Mouse (Mus musculus) embryonic facial prominence, embryonic 13.5 days (tissue): ENCODE results near the gene Slc8a1. TPM values are rescaled to one million over a fixed set of nuclear protein-coding genes. Genes with fewer than 3 reads are reported as not detected.

ENCODE experiments used
- ATAC-seq: fragments of 200-750 bp; cut with Nextera tagmentation; 2 replicates; pipeline ENCODE4 v1.8.0; 2017; ENCODE audit warnings: low read depth; ENCODE audit not compliant: insufficient number of reproducible peaks, insufficient read depth, low FRiP score, low TSS enrichment
- H3K27ac ChIP-seq: fragments of 300-500 bp; sonication (generic); 2 replicates; pipeline ENCODE4 v1.5.1; 2015; ENCODE audit warnings: moderate library complexity, mild to moderate bottlenecking, inconsistent platforms
- H3K27me3 ChIP-seq: fragments of 300-500 bp; sonication (generic); 2 replicates; pipeline ENCODE4 v1.6.1; 2015; ENCODE audit warnings: mild to moderate bottlenecking, inconsistent platforms
- H3K36me3 ChIP-seq: fragments of 300-500 bp; sonication (generic); 2 replicates; pipeline ENCODE4 v1.6.1; 2015; ENCODE audit warnings: mild to moderate bottlenecking, inconsistent platforms
- H3K4me1 ChIP-seq: fragments of 300-500 bp; sonication (generic); 2 replicates; pipeline ENCODE4 v1.6.1; 2015; ENCODE audit warnings: inconsistent platforms
- H3K4me2 ChIP-seq: fragments of 300-500 bp; sonication (generic); 2 replicates; pipeline ENCODE4 v1.6.1; 2015; ENCODE audit warnings: moderate library complexity, mild to moderate bottlenecking, inconsistent platforms
- H3K4me3 ChIP-seq: fragments of 300-500 bp; sonication (generic); 2 replicates; pipeline ENCODE4 v1.5.1; 2015; ENCODE audit warnings: mild to moderate bottlenecking, inconsistent platforms
- H3K9ac ChIP-seq: fragments of 300-500 bp; sonication (generic); 2 replicates; pipeline ENCODE4 v1.6.1; 2015; ENCODE audit warnings: mild to moderate bottlenecking, inconsistent platforms
- H3K9me3 ChIP-seq: fragments of 300-500 bp; sonication (generic); 2 replicates; pipeline ENCODE4 v1.6.1; 2016; ENCODE audit warnings: inconsistent platforms
- WGBS: fragments of 180-500 bp; shearing (Covaris S2); methylation state at CpG from one replicate; pipeline ENCODE4 v1.1.7; 2015; ENCODE audit warnings: mixed read lengths; 5-methylcytosine and 5-hydroxymethylcytosine counted together
- polyA plus RNA-seq: library from polyadenylated mRNA; unstranded; fragments of >200 nt; fragmentation: Nextera tagmentation; extraction: Ambion mirVana; gene quantifications from 2 replicates; pipeline ENCODE4 v1.2.1, GENCODE M21; 2015

Gene Slc8a1
- polyA plus RNA-seq, 1 experiment from 2014 or later = 5.0 TPM

- ATAC-seq = no peak
- 1% methylated on average over 2 of the region's 2 CpGs for WGBS
- H3K27me3 ChIP-seq = peaks cover 30% of the 10 kb centered on the region
- peak overlapping the region; percentile 93; the same call in 1 of the 2 replicates for H3K27ac ChIP-seq
- peak overlapping the region; percentile 75 for H3K4me3 ChIP-seq
- H3K4me2 ChIP-seq = peak overlapping the region; percentile 85
- peak overlapping the region; percentile 86 for H3K9ac ChIP-seq
- peaks cover 15% of the 10 kb centered on the region; the same call in 1 of the 2 replicates for H3K4me1 ChIP-seq
- H3K36me3 ChIP-seq = no peaks in the 10 kb centered on the region
- H3K9me3 ChIP-seq = no peaks in the 10 kb centered on the region
Measured at GRCm38 (mm10) chr17:81668466-81668865, 69.7 kb downstream of the Slc8a1 start.

GRCm38 (mm10) chr17:81667935-81668334 lies 70.2 kb downstream of the Slc8a1 start:
- Histone ChIP-seq H3K4me3 (peak overlapping the region; percentile 75; the same call in 1 of the 2 replicates), H3K4me2 (peak overlapping the region; percentile 85), H3K27me3 (peaks cover 25% of the 10 kb centered on the region), H3K27ac (no peak overlapping the region), H3K9ac (0 out of 2 replicates have a peak overlapping the region, but pooled peaks have one; percentile 86), H3K9me3 (no peaks in the 10 kb centered on the region), H3K36me3 (no peaks in the 10 kb centered on the region), H3K4me1 (peaks cover 15% of the 10 kb centered on the region; the same call in 1 of the 2 replicates)
- WGBS = 74% methylated on average over 2 of the region's 2 CpGs
- no peak for ATAC-seq

GRCm38 (mm10) chr17:81666551-81666950 lies 71.6 kb downstream of the Slc8a1 start:
- peaks cover 15% of the 10 kb centered on the region; the same call in 1 of the 2 replicates for H3K4me1 ChIP-seq
- H3K27ac ChIP-seq = no peak overlapping the region
- WGBS = 48% methylated on average over 2 of the region's 2 CpGs
- peaks cover 11% of the 10 kb centered on the region for H3K27me3 ChIP-seq
- no peak for ATAC-seq
- no peaks in the 10 kb centered on the region for H3K9me3 ChIP-seq
- no peaks in the 10 kb centered on the region for H3K36me3 ChIP-seq
- no peak overlapping the region for H3K9ac ChIP-seq
- no peak overlapping the region for H3K4me3 ChIP-seq
- H3K4me2 ChIP-seq = no peak overlapping the region

- no peak for ATAC-seq
- no peaks in the 10 kb centered on the region for H3K36me3 ChIP-seq
- WGBS = 87% methylated on average over 4 of the region's 4 CpGs
Measured at GRCm38 (mm10) chr17:81664916-81665315, 73.3 kb downstream of the Slc8a1 start.

GRCm38 (mm10) chr17:81657828-81658227 lies 80.3 kb downstream of the Slc8a1 start:
- Histone ChIP-seq H3K9me3 (no peaks in the 10 kb centered on the region), H3K9ac (no peak overlapping the region)
- 84% methylated on average over 1 of the region's 1 CpGs for WGBS

More at GRCm38 (mm10) chr17:81664916-81665315, 73.3 kb downstream of the Slc8a1 start:
- Histone ChIP-seq H3K9ac (no peak overlapping the region), H3K27ac (no peak overlapping the region), H3K9me3 (no peaks in the 10 kb centered on the region), H3K27me3 (no peaks in the 10 kb centered on the region), H3K4me3 (no peak overlapping the region), H3K4me2 (no peak overlapping the region), H3K4me1 (peaks cover 15% of the 10 kb centered on the region; the same call in 1 of the 2 replicates)

GRCm38 (mm10) chr17:81654548-81654947 lies 83.6 kb downstream of the Slc8a1 start:
- H3K4me3 ChIP-seq = no peak overlapping the region
- no peak overlapping the region for H3K9ac ChIP-seq
- no peaks in the 10 kb centered on the region for H3K9me3 ChIP-seq
- no peak overlapping the region for H3K4me2 ChIP-seq
- H3K27me3 ChIP-seq = no peaks in the 10 kb centered on the region
- WGBS = 82% methylated on average over 2 of the region's 2 CpGs
- H3K27ac ChIP-seq = no peak overlapping the region
- no peak for ATAC-seq
- H3K4me1 ChIP-seq = no peaks in the 10 kb centered on the region
- H3K36me3 ChIP-seq = no peaks in the 10 kb centered on the region

More at GRCm38 (mm10) chr17:81657828-81658227, 80.3 kb downstream of the Slc8a1 start:
- no peaks in the 10 kb centered on the region for H3K4me1 ChIP-seq
- H3K27ac ChIP-seq = no peak overlapping the region
- H3K27me3 ChIP-seq = no peaks in the 10 kb centered on the region
- ATAC-seq = no peak
- H3K4me2 ChIP-seq = no peak overlapping the region
- no peak overlapping the region for H3K4me3 ChIP-seq
- H3K36me3 ChIP-seq = no peaks in the 10 kb centered on the region

- no peak overlapping the region for H3K4me3 ChIP-seq
- no peak overlapping the region for H3K9ac ChIP-seq
- no peaks in the 10 kb centered on the region for H3K27me3 ChIP-seq
- H3K27ac ChIP-seq = no peak overlapping the region
- H3K4me1 ChIP-seq = no peaks in the 10 kb centered on the region
- H3K36me3 ChIP-seq = peaks cover 13% of the 10 kb centered on the region; the same call in 1 of the 2 replicates
- no peak for ATAC-seq
- no peaks in the 10 kb centered on the region for H3K9me3 ChIP-seq
- no peak overlapping the region for H3K4me2 ChIP-seq
- 41% methylated on average over 1 of the region's 1 CpGs for WGBS
Measured at GRCm38 (mm10) chr17:81652958-81653357, 85.2 kb downstream of the Slc8a1 start.

- no peaks in the 10 kb centered on the region for H3K9me3 ChIP-seq
- no peak overlapping the region for H3K4me3 ChIP-seq
- no peak overlapping the region for H3K9ac ChIP-seq
- 69% methylated on average over 2 of the region's 2 CpGs for WGBS
- no peaks in the 10 kb centered on the region for H3K27me3 ChIP-seq
- no peak for ATAC-seq
- H3K4me2 ChIP-seq = no peak overlapping the region
- H3K36me3 ChIP-seq = no peaks in the 10 kb centered on the region
- no peak overlapping the region for H3K27ac ChIP-seq
- H3K4me1 ChIP-seq = peaks cover 5% of the 10 kb centered on the region
Measured at GRCm38 (mm10) chr17:81636822-81637221, 101.4 kb downstream of the Slc8a1 start.

GRCm38 (mm10) chr17:81630471-81630870 lies 107.7 kb downstream of the Slc8a1 start:
- Histone ChIP-seq H3K4me1 (no peaks in the 10 kb centered on the region), H3K27ac (no peak overlapping the region), H3K4me3 (no peak overlapping the region), H3K9me3 (no peaks in the 10 kb centered on the region), H3K9ac (no peak overlapping the region), H3K4me2 (no peak overlapping the region), H3K27me3 (no peaks in the 10 kb centered on the region), H3K36me3 (no peaks in the 10 kb centered on the region)
- 82% methylated on average over 2 of the region's 2 CpGs for WGBS
- ATAC-seq = no peak

- Histone ChIP-seq H3K9ac (no peak overlapping the region), H3K4me1 (0 out of 2 replicates have a peak, but pooled peaks cover 3% of the 10 kb centered on the region), H3K9me3 (no peaks in the 10 kb centered on the region), H3K36me3 (no peaks in the 10 kb centered on the region), H3K4me2 (no peak overlapping the region), H3K27ac (no peak overlapping the region), H3K27me3 (no peaks in the 10 kb centered on the region), H3K4me3 (no peak overlapping the region)
- ATAC-seq = no peak
- WGBS = 79% methylated on average over 2 of the region's 2 CpGs
Measured at GRCm38 (mm10) chr17:81621188-81621644, 117.0 kb downstream of the Slc8a1 start.

GRCm38 (mm10) chr17:81618461-81618860 lies 119.7 kb downstream of the Slc8a1 start:
- H3K4me2 ChIP-seq = no peak overlapping the region
- no peak overlapping the region for H3K27ac ChIP-seq
- H3K4me1 ChIP-seq = 0 out of 2 replicates have a peak, but pooled peaks cover 3% of the 10 kb centered on the region
- no peaks in the 10 kb centered on the region for H3K27me3 ChIP-seq
- 78% methylated on average over 5 of the region's 5 CpGs for WGBS
- no peaks in the 10 kb centered on the region for H3K9me3 ChIP-seq
- ATAC-seq = no peak
- no peak overlapping the region for H3K9ac ChIP-seq
- H3K4me3 ChIP-seq = no peak overlapping the region
- H3K36me3 ChIP-seq = no peaks in the 10 kb centered on the region

- 83% methylated on average over 4 of the region's 4 CpGs for WGBS
- H3K9me3 ChIP-seq = no peaks in the 10 kb centered on the region
- no peaks in the 10 kb centered on the region for H3K27me3 ChIP-seq
- no peaks in the 10 kb centered on the region for H3K36me3 ChIP-seq
- no peak for ATAC-seq
- H3K4me1 ChIP-seq = 0 out of 2 replicates have a peak, but pooled peaks cover 3% of the 10 kb centered on the region
- H3K4me3 ChIP-seq = no peak overlapping the region
- no peak overlapping the region for H3K4me2 ChIP-seq
- no peak overlapping the region for H3K27ac ChIP-seq
- H3K9ac ChIP-seq = no peak overlapping the region
Measured at GRCm38 (mm10) chr17:81616326-81616725, 121.9 kb downstream of the Slc8a1 start.
